Mouse (Mus musculus): Measurements from ENCODE around the gene Tcf7l2. TPM values are rescaled to one million over a fixed set of nuclear protein-coding genes. Genes with fewer than 3 reads are reported as not detected.

Tcf7l2 gene
- polyA plus RNA-seq, 1 experiment from 2014 or later: 29.6 TPM

DNA sequence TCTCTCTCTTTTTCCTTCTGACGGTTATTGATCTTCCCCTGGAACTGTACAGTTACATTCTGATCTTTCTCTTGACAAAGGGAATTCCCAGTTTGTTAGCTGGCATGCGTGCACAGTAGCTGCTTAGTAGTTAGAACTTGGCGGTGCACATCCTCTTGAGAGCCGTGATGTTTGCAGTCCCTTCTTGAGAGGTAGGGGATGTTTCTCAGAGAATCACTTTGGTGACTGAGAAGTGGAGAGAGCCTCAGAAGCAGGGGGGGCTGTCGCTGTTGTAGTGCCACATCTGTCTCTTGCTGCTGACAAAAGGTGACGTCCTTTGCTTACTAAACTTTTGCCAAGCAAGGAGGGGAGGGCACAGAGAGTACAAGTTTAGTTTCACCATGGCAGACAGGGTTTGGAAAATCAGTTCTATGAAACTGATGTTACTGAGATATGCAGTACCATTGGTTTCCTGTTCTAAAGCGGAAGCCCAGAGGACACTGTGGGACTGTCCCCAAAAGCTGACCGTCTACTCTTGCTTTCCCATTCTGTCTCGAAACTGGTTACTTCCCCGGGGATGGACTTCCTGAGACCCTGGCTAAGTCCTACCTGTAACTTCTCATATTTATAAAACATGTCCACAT is 99.0 kb downstream of the Tcf7l2 start:
- H3K27ac ChIP-seq: no peak overlapping the region
- H3K4me2 ChIP-seq: no peak overlapping the region
- H3K9ac ChIP-seq: no peak overlapping the region
- no peak for ATAC-seq (ENCODE audit: low FRiP score)
- H3K36me3 ChIP-seq: no peaks in the 10 kb centered on the region
- H3K9me3 ChIP-seq: no peaks in the 10 kb centered on the region
- WGBS: 64% methylated on average over 10 of the region's 10 CpGs
- 0 out of 2 replicates have a peak, but pooled peaks cover 4% of the 10 kb centered on the region for H3K27me3 ChIP-seq
- H3K4me3 ChIP-seq: no peak overlapping the region
- H3K4me1 ChIP-seq (replicated peaks): peaks cover 38% of the 10 kb centered on the region

DNA sequence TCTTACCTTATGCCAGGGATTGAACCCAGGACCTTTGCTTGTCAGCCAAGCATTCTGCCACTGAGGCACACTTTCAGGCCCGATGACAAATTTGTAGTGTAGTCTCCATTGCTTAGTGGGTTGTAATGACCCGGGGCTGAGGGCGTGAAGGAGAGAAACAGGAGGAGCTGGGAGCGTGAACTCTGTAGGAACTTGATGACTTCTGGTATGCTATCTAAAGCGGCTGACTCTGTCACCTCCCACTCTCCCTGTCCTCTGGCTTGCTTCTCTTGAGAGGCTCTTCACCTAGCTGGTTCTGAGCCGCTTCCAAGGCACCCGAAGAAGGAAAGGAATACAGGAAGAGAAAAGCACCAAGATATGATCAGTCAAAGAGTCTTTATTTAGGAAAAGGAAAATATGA is 100.4 kb downstream of the Tcf7l2 start:
- no peak overlapping the region for H3K27ac ChIP-seq
- 0 out of 2 replicates have a peak, but pooled peaks cover 4% of the 10 kb centered on the region for H3K27me3 ChIP-seq
- WGBS: 71% methylated on average over 7 of the region's 7 CpGs
- no peak overlapping the region for H3K4me3 ChIP-seq
- H3K9ac ChIP-seq: no peak overlapping the region
- no peak for ATAC-seq (ENCODE audit: low FRiP score)
- no peak overlapping the region for H3K4me2 ChIP-seq
- H3K36me3 ChIP-seq: no peaks in the 10 kb centered on the region
- peaks cover 36% of the 10 kb centered on the region for H3K4me1 ChIP-seq (replicated peaks)
- no peaks in the 10 kb centered on the region for H3K9me3 ChIP-seq

DNA sequence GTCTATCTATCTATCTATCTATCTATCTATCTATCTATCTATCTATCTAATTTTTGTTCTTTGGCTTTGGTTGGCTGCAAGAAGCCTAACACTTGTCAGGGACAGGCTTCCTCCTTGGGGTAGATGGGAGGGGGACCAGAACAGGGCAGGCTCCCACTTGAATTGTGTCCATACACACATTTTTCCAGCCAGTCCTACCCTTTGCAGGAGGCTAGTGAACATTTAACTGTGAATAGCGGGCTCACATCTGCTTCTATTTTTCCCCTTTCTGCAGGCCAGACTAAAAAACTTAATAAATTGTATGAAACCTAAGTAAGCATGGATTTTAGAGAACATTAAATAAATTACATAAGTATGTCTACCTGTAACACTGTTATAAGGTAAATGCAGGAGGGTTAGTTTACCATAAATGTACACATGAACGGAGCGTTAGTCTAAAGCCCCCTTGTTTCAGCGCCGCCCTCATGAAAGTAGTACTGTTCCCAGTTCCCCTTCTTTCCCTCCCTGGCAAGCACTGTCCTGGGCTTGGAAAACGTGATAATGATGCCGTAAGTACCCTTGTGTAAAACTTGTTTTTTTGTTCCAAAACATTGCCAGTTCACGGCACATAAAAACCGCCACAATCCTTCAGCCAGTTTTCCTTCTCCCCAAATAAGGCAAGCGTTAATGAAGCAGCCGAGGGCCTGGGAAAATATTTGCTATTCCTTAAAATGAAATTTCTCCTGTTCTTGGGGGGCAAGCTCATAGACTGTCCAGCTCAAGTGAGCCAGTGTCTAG is 101.7 kb downstream of the Tcf7l2 start:
- Histone ChIP-seq H3K9ac (no peak overlapping the region), H3K27me3 (no peaks in the 10 kb centered on the region), H3K4me1 (replicated peaks) (peaks cover 28% of the 10 kb centered on the region), H3K4me3 (no peak overlapping the region), H3K36me3 (no peaks in the 10 kb centered on the region), H3K27ac (no peak overlapping the region), H3K9me3 (no peaks in the 10 kb centered on the region), H3K4me2 (no peak overlapping the region)
- ATAC-seq (ENCODE audit: low FRiP score): no peak
- 83% methylated on average over 11 of the region's 11 CpGs for WGBS

DNA sequence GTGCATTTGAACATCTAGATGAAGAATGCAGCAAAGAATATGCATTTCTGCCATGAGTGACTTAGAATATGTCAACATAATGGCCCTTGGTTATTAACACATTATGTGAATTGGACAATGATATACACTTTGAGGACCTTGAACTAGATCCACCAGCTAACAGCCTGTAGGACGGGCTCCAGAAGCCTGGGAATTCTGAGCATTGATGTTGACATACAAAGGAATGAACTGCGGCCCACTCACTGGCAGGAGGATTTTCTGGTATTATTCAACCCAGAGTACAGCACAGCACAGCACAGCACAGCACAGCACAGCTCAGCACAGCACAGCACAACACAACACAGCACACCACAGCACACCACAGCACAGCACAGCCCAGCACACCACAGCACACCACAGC is 104.1 kb downstream of the Tcf7l2 start:
- H3K4me1 ChIP-seq (replicated peaks): peaks cover 19% of the 10 kb centered on the region
- no peak overlapping the region for H3K4me2 ChIP-seq
- H3K27ac ChIP-seq: no peak overlapping the region
- ATAC-seq (ENCODE audit: low FRiP score): no peak
- no peak overlapping the region for H3K4me3 ChIP-seq
- H3K36me3 ChIP-seq: no peaks in the 10 kb centered on the region
- H3K9me3 ChIP-seq: no peaks in the 10 kb centered on the region
- H3K9ac ChIP-seq: no peak overlapping the region
- WGBS: 39% methylated on average over 2 of the region's 2 CpGs
- no peaks in the 10 kb centered on the region for H3K27me3 ChIP-seq

DNA sequence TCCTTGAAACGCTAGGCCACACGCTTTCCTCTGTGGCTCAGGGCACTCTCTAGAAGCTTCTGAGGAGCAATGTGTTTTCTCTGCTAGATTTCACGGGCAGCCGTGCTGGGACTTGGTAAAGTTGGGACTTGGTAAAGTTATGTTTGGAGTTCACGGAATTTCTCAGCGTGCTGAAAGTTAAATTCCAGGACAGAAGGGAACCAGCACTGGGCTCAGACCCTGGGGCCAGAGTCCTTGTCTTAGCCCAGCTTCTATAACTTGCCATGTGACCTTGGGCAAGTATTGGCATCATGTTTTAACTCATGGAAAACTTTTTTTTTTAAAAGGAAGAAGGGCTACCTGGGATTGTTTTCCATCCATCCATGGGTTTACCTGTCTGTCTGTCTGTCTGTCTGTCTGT is 104.6 kb downstream of the Tcf7l2 start:
- no peak overlapping the region for H3K9ac ChIP-seq
- no peak overlapping the region for H3K27ac ChIP-seq
- no peak overlapping the region for H3K4me3 ChIP-seq
- peaks cover 20% of the 10 kb centered on the region for H3K4me1 ChIP-seq (replicated peaks)
- no peak overlapping the region for H3K4me2 ChIP-seq
- H3K9me3 ChIP-seq: no peaks in the 10 kb centered on the region
- no peaks in the 10 kb centered on the region for H3K27me3 ChIP-seq
- WGBS: 88% methylated on average over 6 of the region's 6 CpGs
- no peak for ATAC-seq (ENCODE audit: low FRiP score)
- no peaks in the 10 kb centered on the region for H3K36me3 ChIP-seq

DNA sequence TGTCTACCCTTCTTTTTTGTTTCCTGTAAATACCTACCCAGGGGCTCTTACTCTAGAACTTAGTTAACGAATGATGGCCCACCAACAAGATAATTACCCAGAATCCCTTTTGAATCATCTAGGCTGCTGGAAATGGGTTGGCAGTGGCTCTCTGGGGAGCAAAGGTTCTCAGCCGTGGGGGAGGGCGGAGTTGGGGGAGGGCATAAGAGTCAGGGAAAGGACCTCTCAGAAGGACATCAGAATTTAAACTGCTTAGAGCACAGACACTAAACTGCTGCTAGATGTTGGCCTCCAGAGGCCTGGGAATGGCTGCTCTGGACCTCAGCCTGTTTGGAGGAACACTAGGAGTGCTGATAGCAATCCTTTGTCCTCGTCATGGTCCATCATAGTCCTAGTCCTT is 105.4 kb downstream of the Tcf7l2 start:
- Histone ChIP-seq H3K36me3 (no peaks in the 10 kb centered on the region), H3K9me3 (no peaks in the 10 kb centered on the region), H3K27me3 (no peaks in the 10 kb centered on the region), H3K4me1 (replicated peaks) (peaks cover 27% of the 10 kb centered on the region), H3K4me3 (no peak overlapping the region), H3K27ac (no peak overlapping the region), H3K4me2 (no peak overlapping the region), H3K9ac (no peak overlapping the region)
- no peak for ATAC-seq (ENCODE audit: low FRiP score)
- 72% methylated on average over 4 of the region's 4 CpGs for WGBS

DNA sequence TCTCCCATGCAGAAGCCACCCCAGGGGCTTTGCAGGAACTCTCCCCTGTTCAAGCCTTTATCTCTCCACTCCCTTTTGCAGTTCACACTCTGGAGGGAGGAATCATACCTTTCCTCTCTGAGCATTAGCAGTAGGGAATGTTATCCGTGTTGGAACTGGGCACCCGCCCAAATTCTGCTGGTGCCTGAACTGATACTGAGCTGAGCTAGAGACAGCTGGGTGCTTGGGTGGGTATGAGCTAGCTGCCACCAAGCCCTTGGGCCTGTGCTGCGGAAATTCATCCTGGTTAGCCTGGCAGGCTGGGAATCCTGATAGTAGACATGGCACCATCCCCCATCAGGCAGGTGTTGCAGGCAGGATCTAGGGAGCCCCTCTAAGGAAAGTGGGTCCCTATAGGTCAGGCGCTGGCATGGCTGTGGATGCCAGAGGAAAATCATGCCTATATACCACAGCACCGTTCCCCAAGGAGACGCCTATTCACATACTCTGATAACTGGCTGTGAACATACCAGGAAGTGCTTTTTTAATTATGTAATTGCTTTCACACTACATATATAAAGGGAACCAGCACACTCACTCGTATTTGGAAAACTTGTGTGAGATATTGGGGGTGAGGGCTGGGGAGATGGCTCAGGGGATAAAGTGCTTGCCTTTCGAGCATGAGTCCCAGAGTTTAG is 108.9 kb downstream of the Tcf7l2 start:
- no peak overlapping the region for H3K4me2 ChIP-seq
- H3K36me3 ChIP-seq: no peaks in the 10 kb centered on the region
- ATAC-seq (ENCODE audit: low FRiP score): no peak
- H3K9ac ChIP-seq: no peak overlapping the region
- H3K27ac ChIP-seq: no peak overlapping the region
- WGBS: 87% methylated on average over 8 of the region's 8 CpGs
- H3K4me1 ChIP-seq (replicated peaks): peaks cover 24% of the 10 kb centered on the region
- H3K4me3 ChIP-seq: no peak overlapping the region
- H3K9me3 ChIP-seq: no peaks in the 10 kb centered on the region
- no peaks in the 10 kb centered on the region for H3K27me3 ChIP-seq

DNA sequence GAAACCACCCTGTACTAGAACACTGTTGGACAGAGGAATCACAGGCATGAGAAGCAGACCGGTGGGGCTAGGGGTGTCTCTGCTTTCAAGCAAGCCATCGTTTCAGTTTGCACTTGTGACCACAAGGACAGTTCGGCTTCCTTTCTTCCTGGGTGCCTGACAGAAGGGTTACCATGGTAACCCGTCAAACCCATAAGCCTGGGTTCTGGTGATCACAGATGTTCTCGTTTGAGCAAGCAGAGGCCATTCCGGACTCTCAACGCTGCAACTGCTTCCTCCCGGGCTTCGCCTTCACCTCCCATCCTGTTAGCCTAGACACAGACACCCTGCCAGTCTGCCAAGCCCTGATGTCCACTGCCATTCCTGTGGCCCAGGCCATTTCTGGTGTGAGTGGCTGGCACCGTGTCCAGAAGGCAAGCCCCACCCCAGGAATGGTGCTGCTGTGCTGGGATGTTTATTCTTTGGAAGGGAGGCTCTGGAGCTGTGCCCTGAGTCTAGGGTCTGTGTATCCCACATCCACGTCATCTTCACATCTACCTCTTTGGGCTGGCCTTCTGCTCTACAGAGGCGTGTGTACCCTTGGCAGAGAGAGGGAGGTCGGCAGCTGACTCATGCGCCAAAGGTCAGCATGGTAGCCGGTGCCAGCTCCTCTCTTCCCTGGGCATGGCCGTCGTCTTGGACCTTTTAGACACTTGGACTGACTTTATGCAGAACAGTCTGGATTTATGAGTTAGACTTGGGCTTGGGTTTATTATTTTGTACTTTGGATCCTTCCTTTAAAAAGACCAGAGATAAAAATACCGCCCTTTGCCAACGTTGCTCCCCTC is 110.1 kb downstream of the Tcf7l2 start:
- ATAC-seq (ENCODE audit: low FRiP score): no peak
- Histone ChIP-seq H3K9ac (no peak overlapping the region), H3K4me1 (replicated peaks) (peaks cover 24% of the 10 kb centered on the region), H3K27ac (no peak overlapping the region), H3K9me3 (no peaks in the 10 kb centered on the region), H3K4me3 (no peak overlapping the region), H3K27me3 (no peaks in the 10 kb centered on the region), H3K4me2 (no peak overlapping the region), H3K36me3 (no peaks in the 10 kb centered on the region)
- 65% methylated on average over 19 of the region's 19 CpGs for WGBS

DNA sequence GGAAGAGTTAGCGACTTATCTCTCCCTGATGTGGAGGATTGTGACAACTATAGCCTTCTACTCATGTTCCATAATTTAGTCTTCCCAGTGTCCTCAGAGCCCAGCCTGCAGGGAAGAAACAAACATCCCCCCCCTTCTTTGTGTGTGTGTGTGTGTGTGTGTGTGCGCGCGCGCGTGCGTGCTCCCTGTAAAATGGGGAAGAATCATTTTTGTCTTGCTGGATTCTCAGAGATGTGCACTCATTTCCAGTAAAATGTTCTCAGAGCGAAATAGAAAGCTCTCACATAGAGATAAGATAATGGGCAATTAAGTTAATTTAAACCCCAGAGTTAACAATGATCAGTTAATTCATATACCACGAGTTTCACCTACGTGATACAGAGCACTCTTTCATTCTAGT is 112.8 kb downstream of the Tcf7l2 start:
- Histone ChIP-seq H3K4me2 (no peak overlapping the region), H3K9me3 (no peaks in the 10 kb centered on the region), H3K4me1 (replicated peaks) (peaks cover 19% of the 10 kb centered on the region), H3K27me3 (no peaks in the 10 kb centered on the region), H3K4me3 (no peak overlapping the region), H3K27ac (no peak overlapping the region), H3K9ac (no peak overlapping the region), H3K36me3 (no peaks in the 10 kb centered on the region)
- no peak for ATAC-seq (ENCODE audit: low FRiP score)
- WGBS: 79% methylated on average over 10 of the region's 10 CpGs

DNA sequence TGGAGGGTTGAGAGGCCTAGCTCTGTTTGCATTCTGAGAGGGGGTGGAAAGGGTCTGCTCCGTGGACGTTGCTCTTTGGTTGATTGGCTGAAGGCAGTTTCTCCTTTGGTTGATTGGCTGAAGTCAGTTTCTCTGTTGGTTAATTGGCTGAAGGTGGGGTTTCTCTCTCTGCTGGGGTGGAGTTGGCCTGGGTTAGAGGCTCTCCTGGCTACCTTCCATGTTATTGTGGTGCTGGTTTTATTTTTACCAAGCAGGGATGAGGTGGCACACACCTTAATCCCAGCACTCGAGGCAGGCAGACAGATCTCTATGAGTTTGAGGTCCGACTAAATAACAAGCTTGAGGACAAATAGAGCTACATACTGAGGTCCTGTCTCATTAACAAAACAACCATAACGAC is 114.0 kb downstream of the Tcf7l2 start:
- 88% methylated on average over 5 of the region's 5 CpGs for WGBS
- Histone ChIP-seq H3K4me3 (no peak overlapping the region), H3K27ac (no peak overlapping the region), H3K36me3 (no peaks in the 10 kb centered on the region), H3K27me3 (no peaks in the 10 kb centered on the region), H3K9ac (no peak overlapping the region), H3K4me1 (replicated peaks) (peaks cover 14% of the 10 kb centered on the region), H3K9me3 (no peaks in the 10 kb centered on the region), H3K4me2 (no peak overlapping the region)
- ATAC-seq (ENCODE audit: low FRiP score): no peak

DNA sequence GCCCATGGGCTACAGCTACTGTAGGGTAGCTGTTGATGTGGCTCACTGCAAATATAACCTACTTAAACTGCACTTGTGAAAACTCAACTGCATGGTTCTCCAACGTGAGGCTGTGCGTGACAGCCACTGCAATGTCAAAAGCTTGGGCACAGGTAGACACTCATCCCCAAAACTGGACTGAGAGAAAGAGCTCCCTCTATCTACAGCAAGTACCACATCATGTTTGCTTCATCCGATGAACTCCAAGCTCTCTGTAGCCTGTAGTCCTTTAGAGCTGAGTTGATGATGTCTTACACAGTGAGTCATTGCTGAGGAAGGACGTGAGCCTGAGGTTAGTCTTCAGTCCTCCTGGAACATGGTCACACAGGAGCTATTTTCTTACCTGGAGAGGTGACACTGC is 115.7 kb downstream of the Tcf7l2 start:
- Histone ChIP-seq H3K9me3 (no peaks in the 10 kb centered on the region), H3K4me3 (no peak overlapping the region), H3K36me3 (no peaks in the 10 kb centered on the region), H3K9ac (no peak overlapping the region), H3K4me2 (no peak overlapping the region), H3K27me3 (no peaks in the 10 kb centered on the region), H3K4me1 (replicated peaks) (no peaks in the 10 kb centered on the region), H3K27ac (no peak overlapping the region)
- no peak for ATAC-seq (ENCODE audit: low FRiP score)
- WGBS: 92% methylated on average over 4 of the region's 4 CpGs
